Mouse (Mus musculus): Measurements from ENCODE around the gene Set.
A peak's percentile ranks its signal among the peaks of the same experiment; 100 is the strongest.

- TF ChIP-seq POLR2A (IDR thresholded peaks at IDR 0.05; ENCODE audit: low read depth, low read length) = peak; percentile 29
- TF ChIP-seq CTCF (conservative IDR thresholded peaks at IDR 0.05; ENCODE audit: insufficient read depth, insufficient read length, low read depth, low read length) = 0 out of 2 replicates have a peak, but pooled peaks have one; percentile 6
These were observed 5.3 kb downstream of the Set start for GRCm38 (mm10) chr2:30062249-30063093.

Data from kidney, adult 2 months (tissue).